Mouse (Mus musculus): Measurements from ENCODE around the gene Atp8b4. TPM values are rescaled to one million over a fixed set of nuclear protein-coding genes. Genes with fewer than 3 reads are reported as not detected.
A peak's percentile ranks its signal among the peaks of the same experiment; 100 is the strongest.

Gene Atp8b4
- polyA plus RNA-seq, 1 experiment, result 0.06 TPM

DNA sequence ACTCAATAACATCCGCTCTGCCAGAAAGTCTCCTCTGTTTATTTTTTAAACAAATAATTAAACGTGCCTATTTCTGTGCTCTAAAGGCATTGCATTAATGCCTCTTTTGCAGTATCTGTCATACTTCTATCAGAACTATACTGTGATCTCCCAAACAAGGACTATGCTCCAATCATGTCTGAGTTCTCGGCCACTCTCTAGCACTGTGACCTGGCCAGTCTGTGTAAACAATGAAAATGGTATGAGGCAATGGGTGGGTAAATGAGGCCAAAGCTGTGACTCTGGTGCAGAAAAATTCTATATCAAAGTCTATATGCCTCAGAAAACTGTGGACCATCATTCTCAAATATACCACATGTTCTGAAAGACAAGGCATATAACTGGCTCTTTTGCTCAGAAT lies 140.5 kb downstream of the Atp8b4 start:
- Histone ChIP-seq H3ac (ENCODE audit: control insufficient read depth, insufficient read length, low read depth) (no peak overlapping the region), H3K27me3 (ENCODE audit: control insufficient read depth, insufficient read depth, insufficient read length) (no peaks in the 10 kb centered on the region), H3K4me3 (ENCODE audit: insufficient read depth, poor library complexity, severe bottlenecking) (no peak overlapping the region), H3K79me3 (ENCODE audit: low read depth) (no peaks in the 10 kb centered on the region), H3K79me2 (ENCODE audit: control insufficient read depth, insufficient read depth) (no peaks in the 10 kb centered on the region), H3K36me3 (ENCODE audit: control insufficient read depth, insufficient read depth) (no peaks in the 10 kb centered on the region)
- no peak for TF ChIP-seq MYOD1 (IDR thresholded peaks at IDR 0.05; ENCODE audit: control insufficient read depth, insufficient read length, low read depth)
- TF ChIP-seq USF1 (IDR thresholded peaks at IDR 0.05; ENCODE audit: low read depth), result no peak
- no peak for TF ChIP-seq FOSL1 (IDR thresholded peaks at IDR 0.05; ENCODE audit: insufficient read depth, low read length, poor library complexity, severe bottlenecking)
- TF ChIP-seq CEBPB (IDR thresholded peaks at IDR 0.05; ENCODE audit: low read depth), result no peak
- no peak for TF ChIP-seq MYOG (IDR thresholded peaks at IDR 0.05; ENCODE audit: control insufficient read depth, extremely low read depth, insufficient read length)
- TF ChIP-seq MAX (IDR thresholded peaks at IDR 0.05), result no peak
- no peak for TF ChIP-seq CTCF (IDR thresholded peaks at IDR 0.05; ENCODE audit: control insufficient read depth, insufficient read depth, insufficient read length)

GRCm38 (mm10) chr2:126359278-126359677 lies 141.2 kb downstream of the Atp8b4 start:
- no peaks in the 10 kb centered on the region for H3K79me2 ChIP-seq (ENCODE audit: control insufficient read depth, insufficient read depth)
- no peaks in the 10 kb centered on the region for H3K27me3 ChIP-seq (ENCODE audit: control insufficient read depth, insufficient read depth, insufficient read length)
- TF ChIP-seq MAX (IDR thresholded peaks at IDR 0.05), result no peak
- TF ChIP-seq MYOD1 (IDR thresholded peaks at IDR 0.05; ENCODE audit: control insufficient read depth, insufficient read length, low read depth), result no peak
- TF ChIP-seq CEBPB (IDR thresholded peaks at IDR 0.05; ENCODE audit: low read depth), result no peak
- no peak for TF ChIP-seq MYOG (IDR thresholded peaks at IDR 0.05; ENCODE audit: control insufficient read depth, extremely low read depth, insufficient read length)
- TF ChIP-seq FOSL1 (IDR thresholded peaks at IDR 0.05; ENCODE audit: insufficient read depth, low read length, poor library complexity, severe bottlenecking), result no peak
- no peak for TF ChIP-seq CTCF (IDR thresholded peaks at IDR 0.05; ENCODE audit: control insufficient read depth, insufficient read depth, insufficient read length)
- TF ChIP-seq USF1 (IDR thresholded peaks at IDR 0.05; ENCODE audit: low read depth), result no peak
- H3ac ChIP-seq (ENCODE audit: control insufficient read depth, insufficient read length, low read depth), result no peak overlapping the region
- H3K36me3 ChIP-seq (ENCODE audit: control insufficient read depth, insufficient read depth), result no peaks in the 10 kb centered on the region
- H3K4me3 ChIP-seq (ENCODE audit: insufficient read depth, poor library complexity, severe bottlenecking), result no peak overlapping the region
- H3K79me3 ChIP-seq (ENCODE audit: low read depth), result no peaks in the 10 kb centered on the region

DNA sequence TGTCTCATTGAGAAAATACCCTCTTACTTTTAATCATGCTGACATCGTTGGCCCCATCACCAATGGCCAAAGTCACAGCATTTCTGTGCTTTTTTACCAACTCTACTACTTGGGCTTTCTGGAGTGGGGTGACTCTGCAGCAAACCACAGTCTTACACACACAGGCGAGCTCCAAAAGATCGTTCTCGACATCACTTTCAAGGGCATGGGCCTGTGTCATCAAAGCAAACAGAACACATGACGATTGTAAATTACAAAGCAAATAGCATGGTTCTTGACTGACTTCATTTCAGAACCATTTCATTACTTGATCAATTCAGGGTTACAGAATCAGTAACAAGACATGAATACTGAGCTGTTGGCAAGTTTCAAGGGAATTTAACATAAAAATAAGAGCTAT lies 141.7 kb downstream of the Atp8b4 start:
- Histone ChIP-seq H3K36me3 (ENCODE audit: control insufficient read depth, insufficient read depth) (no peaks in the 10 kb centered on the region), H3ac (ENCODE audit: control insufficient read depth, insufficient read length, low read depth) (no peak overlapping the region), H3K4me3 (ENCODE audit: insufficient read depth, poor library complexity, severe bottlenecking) (no peak overlapping the region), H3K79me3 (ENCODE audit: low read depth) (no peaks in the 10 kb centered on the region), H3K79me2 (ENCODE audit: control insufficient read depth, insufficient read depth) (no peaks in the 10 kb centered on the region), H3K27me3 (ENCODE audit: control insufficient read depth, insufficient read depth, insufficient read length) (no peaks in the 10 kb centered on the region)
- TF ChIP-seq CTCF (IDR thresholded peaks at IDR 0.05; ENCODE audit: control insufficient read depth, insufficient read depth, insufficient read length) (no peak), MAX (IDR thresholded peaks at IDR 0.05) (no peak), MYOG (IDR thresholded peaks at IDR 0.05; ENCODE audit: control insufficient read depth, extremely low read depth, insufficient read length) (no peak), MYOD1 (IDR thresholded peaks at IDR 0.05; ENCODE audit: control insufficient read depth, insufficient read length, low read depth) (no peak), CEBPB (IDR thresholded peaks at IDR 0.05; ENCODE audit: low read depth) (no peak), USF1 (IDR thresholded peaks at IDR 0.05; ENCODE audit: low read depth) (no peak), FOSL1 (IDR thresholded peaks at IDR 0.05; ENCODE audit: insufficient read depth, low read length, poor library complexity, severe bottlenecking) (no peak)

DNA sequence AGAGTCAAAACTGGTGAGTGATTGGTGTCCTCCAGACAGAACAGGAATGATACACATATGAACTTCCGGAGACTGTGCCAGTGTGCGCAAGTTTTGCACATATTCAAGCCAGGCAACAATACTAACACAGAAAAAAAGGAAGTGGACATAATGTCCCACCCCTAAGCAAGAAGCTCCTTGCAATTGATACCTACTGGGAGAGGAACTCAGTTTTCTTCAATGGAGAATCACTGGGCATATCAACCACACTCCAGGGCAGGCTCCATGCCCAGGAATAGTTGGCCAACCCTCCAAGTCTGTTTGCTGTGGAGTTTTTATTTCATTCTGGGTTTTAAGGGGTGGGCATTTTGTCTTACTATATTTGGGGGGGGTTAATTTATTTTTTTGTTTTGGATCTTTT lies 145.2 kb downstream of the Atp8b4 start:
- Histone ChIP-seq H3K27me3 (ENCODE audit: control insufficient read depth, insufficient read depth, insufficient read length) (no peaks in the 10 kb centered on the region), H3K79me3 (ENCODE audit: low read depth) (no peaks in the 10 kb centered on the region), H3K36me3 (ENCODE audit: control insufficient read depth, insufficient read depth) (no peaks in the 10 kb centered on the region), H3ac (ENCODE audit: control insufficient read depth, insufficient read length, low read depth) (no peak overlapping the region), H3K79me2 (ENCODE audit: control insufficient read depth, insufficient read depth) (no peaks in the 10 kb centered on the region), H3K4me3 (ENCODE audit: insufficient read depth, poor library complexity, severe bottlenecking) (no peak overlapping the region)
- TF ChIP-seq MYOD1 (IDR thresholded peaks at IDR 0.05; ENCODE audit: control insufficient read depth, insufficient read length, low read depth) (no peak), CTCF (IDR thresholded peaks at IDR 0.05; ENCODE audit: control insufficient read depth, insufficient read depth, insufficient read length) (no peak), MYOG (IDR thresholded peaks at IDR 0.05; ENCODE audit: control insufficient read depth, extremely low read depth, insufficient read length) (no peak), CEBPB (IDR thresholded peaks at IDR 0.05; ENCODE audit: low read depth) (no peak), USF1 (IDR thresholded peaks at IDR 0.05; ENCODE audit: low read depth) (no peak), FOSL1 (IDR thresholded peaks at IDR 0.05; ENCODE audit: insufficient read depth, low read length, poor library complexity, severe bottlenecking) (no peak), MAX (IDR thresholded peaks at IDR 0.05) (no peak)

GRCm38 (mm10) chr2:126351811-126352210 lies 148.7 kb downstream of the Atp8b4 start:
- Histone ChIP-seq H3ac (ENCODE audit: control insufficient read depth, insufficient read length, low read depth) (no peak overlapping the region), H3K79me2 (ENCODE audit: control insufficient read depth, insufficient read depth) (no peaks in the 10 kb centered on the region), H3K4me3 (ENCODE audit: insufficient read depth, poor library complexity, severe bottlenecking) (no peak overlapping the region), H3K27me3 (ENCODE audit: control insufficient read depth, insufficient read depth, insufficient read length) (no peaks in the 10 kb centered on the region), H3K36me3 (ENCODE audit: control insufficient read depth, insufficient read depth) (no peaks in the 10 kb centered on the region), H3K79me3 (ENCODE audit: low read depth) (no peaks in the 10 kb centered on the region)
- TF ChIP-seq MAX (IDR thresholded peaks at IDR 0.05), result no peak
- peak; percentile 72 for TF ChIP-seq FOSL1 (IDR thresholded peaks at IDR 0.05; ENCODE audit: insufficient read depth, low read length, poor library complexity, severe bottlenecking)
- peak; percentile 7 for TF ChIP-seq MYOD1 (IDR thresholded peaks at IDR 0.05; ENCODE audit: control insufficient read depth, insufficient read length, low read depth)
- TF ChIP-seq CEBPB (IDR thresholded peaks at IDR 0.05; ENCODE audit: low read depth), result no peak

- TF ChIP-seq CTCF (IDR thresholded peaks at IDR 0.05; ENCODE audit: control insufficient read depth, insufficient read depth, insufficient read length) (no peak), FOSL1 (IDR thresholded peaks at IDR 0.05; ENCODE audit: insufficient read depth, low read length, poor library complexity, severe bottlenecking) (no peak), MAX (IDR thresholded peaks at IDR 0.05) (no peak), MYOD1 (IDR thresholded peaks at IDR 0.05; ENCODE audit: control insufficient read depth, insufficient read length, low read depth) (no peak), CEBPB (IDR thresholded peaks at IDR 0.05; ENCODE audit: low read depth) (no peak), MYOG (IDR thresholded peaks at IDR 0.05; ENCODE audit: control insufficient read depth, extremely low read depth, insufficient read length) (no peak), USF1 (IDR thresholded peaks at IDR 0.05; ENCODE audit: low read depth) (no peak)
These were observed 157.4 kb downstream of the Atp8b4 start for GRCm38 (mm10) chr2:126343026-126343593.

More at GRCm38 (mm10) chr2:126343026-126343593, 157.4 kb downstream of the Atp8b4 start:
- Histone ChIP-seq H3K79me3 (ENCODE audit: low read depth) (no peaks in the 10 kb centered on the region), H3K4me3 (ENCODE audit: insufficient read depth, poor library complexity, severe bottlenecking) (no peak overlapping the region), H3K36me3 (ENCODE audit: control insufficient read depth, insufficient read depth) (no peaks in the 10 kb centered on the region), H3K27me3 (ENCODE audit: control insufficient read depth, insufficient read depth, insufficient read length) (no peaks in the 10 kb centered on the region), H3ac (ENCODE audit: control insufficient read depth, insufficient read length, low read depth) (no peak overlapping the region), H3K79me2 (ENCODE audit: control insufficient read depth, insufficient read depth) (no peaks in the 10 kb centered on the region)
